Mouse (Mus musculus) lung, postnatal 0 days (tissue): ENCODE results near the gene Speer4d. TPM values are rescaled to one million over a fixed set of nuclear protein-coding genes. Genes with fewer than 3 reads are reported as not detected.

ENCODE experiments used
- polyA plus RNA-seq: library from polyadenylated mRNA; unstranded; fragments of >200 nt; fragmentation: Nextera tagmentation; extraction: Ambion mirVana; gene quantifications from 2 replicates; pipeline ENCODE4 v1.2.1, GENCODE M21; 2015

The Speer4d gene
- polyA plus RNA-seq, 1 experiment from 2014 or later = not detected

Other genes starting within 250 kb of the Speer4d start
- gene Gm21149, start 142.5 kb upstream of the Speer4d start, polyA plus RNA-seq = 0.14 TPM in 1 of 2 replicates, not detected in the other
- not detected in 2 replicates for gene Gm21190, start 89.8 kb upstream of the Speer4d start, polyA plus RNA-seq
- gene Gm21083, start 41.7 kb upstream of the Speer4d start, polyA plus RNA-seq = not detected in 2 replicates
- gene 4930572O03Rik, start 38.0 kb downstream of the Speer4d start, polyA plus RNA-seq = not detected in 2 replicates
- 0.42 and 0.51 TPM in 2 replicates for gene Speer4c, start 95.2 kb downstream of the Speer4d start, polyA plus RNA-seq